Mouse (Mus musculus) layer of hippocampus, postnatal 25 days (tissue): Measurements from ENCODE around the gene Grm8. TPM values are rescaled to one million over a fixed set of nuclear protein-coding genes. Genes with fewer than 3 reads are reported as not detected.

Source experiments
- DNase-seq, 2 experiments: peaks; one replicate each; pipeline ENCODE4 v3.0.0; 2022; ENCODE audit warnings: mixed read lengths in 2 of 2, low spot score in 1 of 2; ENCODE audit errors: extremely low spot score in 1 of 2
- total RNA-seq, 2 experiments: library from RNA; stranded (reverse); gene quantifications; 2 replicates each; pipeline ENCODE4 v1.2.3; 2021

Gene Grm8
- total RNA-seq, 2 experiments from 2014 or later, result 6.2 to 8.5 TPM

DNA sequence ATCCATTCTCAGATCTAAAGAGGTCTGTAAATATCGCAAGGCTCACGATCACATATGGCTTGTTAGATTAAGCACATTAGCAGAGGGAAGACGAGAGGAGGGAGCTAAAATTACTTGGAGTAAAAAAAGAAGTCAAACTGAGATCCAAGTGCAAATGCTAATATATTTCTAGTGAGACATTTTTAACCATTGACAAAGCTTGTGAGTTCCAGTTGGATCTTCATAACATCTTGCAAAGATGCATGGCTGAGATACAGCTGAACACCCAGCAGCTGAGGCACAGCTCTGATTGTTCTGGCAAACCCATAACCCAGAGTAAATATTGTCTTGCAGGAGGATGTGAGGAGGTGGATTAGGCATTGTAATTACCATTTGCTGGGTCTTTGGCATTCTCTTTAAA, 445.6 kb downstream of the Grm8 start:
- no peak for DNase-seq

DNA sequence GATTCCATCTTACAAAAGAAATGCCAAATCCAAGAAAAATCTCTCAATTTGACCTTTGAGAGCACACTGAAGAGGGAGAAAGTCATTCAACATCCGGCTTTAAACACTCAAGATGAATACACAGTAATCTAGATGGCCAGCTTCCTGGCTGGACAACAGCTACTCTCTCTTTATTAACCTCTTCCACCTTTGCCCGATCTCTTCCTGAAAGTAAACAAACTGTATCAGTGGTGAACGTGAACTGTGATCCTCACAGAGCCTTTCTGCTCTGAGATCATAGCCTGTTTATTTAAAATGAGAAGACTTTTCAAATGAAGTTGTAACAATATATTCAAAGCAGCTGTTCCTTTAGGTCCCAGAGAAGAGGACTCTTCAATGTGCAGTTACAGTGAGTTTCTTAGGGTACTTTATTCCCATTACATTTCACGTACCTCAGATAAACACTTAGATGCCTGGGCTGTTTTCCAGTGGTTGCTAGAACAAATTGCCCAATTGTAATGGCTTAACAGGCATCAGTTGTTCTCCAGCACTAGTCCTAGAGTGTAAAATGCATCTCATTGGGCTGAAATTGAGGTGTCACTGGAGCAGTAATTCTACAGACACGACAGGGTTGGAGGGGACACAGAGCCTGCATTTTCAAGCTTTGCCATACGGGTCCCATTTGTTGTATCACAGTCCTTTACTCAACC, 473.1 kb downstream of the Grm8 start:
- no peak for DNase-seq

DNA sequence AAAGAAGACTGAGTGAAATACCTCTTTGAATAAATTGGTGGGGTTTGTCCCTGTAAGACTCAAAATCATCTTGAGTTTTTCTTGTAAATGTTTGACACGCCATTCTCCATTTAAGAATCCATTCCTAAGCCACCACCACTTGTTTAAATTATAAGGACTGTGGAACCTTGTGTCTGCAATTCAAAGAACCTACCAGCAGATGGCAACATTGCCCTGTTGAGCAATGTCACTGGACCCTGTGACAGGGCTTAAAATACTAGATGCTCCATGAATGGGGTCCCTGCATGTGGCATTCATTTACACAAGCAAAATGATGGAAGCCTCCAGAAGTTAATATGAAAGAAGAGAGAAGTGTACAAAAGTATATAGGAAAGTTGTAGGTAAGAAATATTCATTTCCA, 477.5 kb downstream of the Grm8 start:
- peak; percentile 26 to 52 for DNase-seq

DNA sequence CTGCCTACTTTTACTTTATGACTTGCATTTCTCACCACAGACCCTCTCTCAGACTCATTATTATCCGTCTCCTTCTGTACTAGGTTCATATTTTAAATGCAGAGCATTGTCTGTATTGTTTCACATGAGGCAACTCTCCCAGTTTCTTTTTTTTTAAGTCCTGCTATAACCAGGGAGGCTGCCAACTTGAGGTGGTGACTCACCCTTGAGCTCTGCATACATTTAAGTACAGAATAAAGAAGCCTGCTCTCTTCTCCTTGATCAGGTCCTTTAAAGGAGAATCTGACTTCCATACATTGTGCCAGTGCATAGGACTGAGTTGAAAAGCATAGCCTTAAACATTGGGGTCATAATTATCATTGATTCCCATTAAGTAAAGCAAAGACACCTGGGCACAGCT, 488.5 kb downstream of the Grm8 start:
- DNase-seq, result no peak

DNA sequence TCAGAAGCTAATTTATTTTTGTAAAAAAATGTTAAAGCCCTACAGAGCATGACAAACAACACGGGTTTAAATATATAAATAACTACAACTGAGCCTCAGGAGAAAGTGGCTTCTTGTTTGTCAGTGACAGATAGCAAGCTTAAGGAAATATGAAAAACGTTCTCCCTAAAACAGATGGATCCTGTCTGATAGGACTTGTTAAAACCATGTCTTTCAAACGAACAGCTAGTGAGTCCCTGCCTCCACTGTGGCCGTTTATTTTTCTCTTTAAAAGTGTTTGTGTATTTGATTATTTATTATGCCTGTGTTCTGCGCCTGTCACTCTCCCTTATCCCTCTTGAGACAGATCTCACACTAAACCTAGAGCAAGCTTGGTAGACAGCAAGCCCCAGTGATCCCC, 489.9 kb downstream of the Grm8 start:
- DNase-seq, result no peak

DNA sequence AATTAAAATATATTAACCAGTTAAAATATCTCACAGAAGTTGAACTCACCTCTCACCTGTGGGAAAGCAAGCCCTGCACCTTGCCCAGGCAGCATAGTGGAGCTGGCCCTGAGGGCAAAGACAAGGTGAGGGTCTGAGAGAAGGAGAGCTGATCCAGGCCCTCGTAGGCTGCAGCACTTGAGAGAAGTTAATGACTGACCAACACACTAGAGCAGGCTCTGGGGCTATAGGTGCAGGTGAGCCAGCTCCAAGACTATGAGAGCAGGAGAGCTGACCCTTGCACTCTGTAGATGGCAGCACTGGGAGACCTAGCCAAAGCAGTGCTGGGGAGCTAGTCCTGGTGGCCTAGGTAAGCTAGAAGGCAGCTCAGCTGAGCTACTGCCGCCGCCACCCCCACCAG, 499.1 kb downstream of the Grm8 start:
- DNase-seq, result no peak

DNA sequence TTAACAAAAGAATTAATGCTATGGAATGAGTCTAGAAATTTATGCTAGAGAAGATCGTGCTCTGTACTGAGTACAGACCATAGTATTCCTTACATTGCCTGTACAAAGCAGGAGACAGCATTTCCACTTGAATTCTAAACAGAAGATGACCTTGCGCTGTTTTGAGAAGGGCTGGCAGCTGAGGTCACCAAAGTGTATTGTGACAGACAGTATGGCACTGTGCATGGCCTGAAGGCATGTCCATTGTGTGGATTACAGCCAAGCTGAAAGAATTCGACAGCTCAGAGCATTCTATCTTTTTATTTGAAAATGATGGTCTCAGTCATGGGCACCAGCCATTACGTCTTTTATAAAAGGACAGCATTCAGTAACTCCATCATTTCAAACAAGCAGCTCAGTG, 517.5 kb downstream of the Grm8 start:
- DNase-seq, result no peak

DNA sequence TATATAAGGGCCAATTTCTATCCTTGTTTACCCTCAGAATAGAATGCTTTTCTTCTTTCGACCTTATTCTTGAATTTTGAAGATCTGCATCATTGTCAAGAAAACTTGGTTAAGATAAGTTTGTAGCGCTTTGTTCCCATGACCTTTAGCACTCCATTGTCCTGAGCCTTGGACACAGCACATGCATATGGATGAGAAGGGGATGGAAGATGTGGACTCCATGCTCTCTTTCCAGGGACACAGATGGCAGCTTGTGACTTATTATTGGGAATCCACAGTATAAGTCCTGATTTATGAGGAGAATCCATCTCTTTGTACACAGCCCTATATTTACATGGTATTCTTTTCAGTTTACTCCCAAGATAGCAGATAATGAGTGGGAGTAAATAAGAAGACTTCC, 554.5 kb downstream of the Grm8 start:
- no peak for DNase-seq

DNA sequence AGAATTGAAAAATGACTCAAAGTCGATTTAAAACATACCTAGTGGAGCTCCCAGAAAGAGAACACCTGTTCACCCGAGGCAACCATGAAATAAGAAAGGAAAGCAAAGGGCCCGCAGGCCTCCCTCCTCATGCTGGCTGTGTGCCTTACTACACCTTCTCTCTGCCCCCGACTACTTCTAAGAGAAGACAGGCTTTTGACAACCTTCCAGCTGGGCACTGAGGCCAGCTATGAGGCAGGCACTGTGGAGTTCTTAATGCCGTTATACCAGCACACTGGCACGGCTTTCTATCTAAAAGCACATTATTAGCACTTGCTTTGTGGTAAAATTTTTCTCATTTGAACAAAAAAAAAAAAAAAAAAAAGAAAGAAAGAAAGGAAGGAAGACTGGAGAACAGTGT, 589.5 kb downstream of the Grm8 start:
- no peak for DNase-seq

DNA sequence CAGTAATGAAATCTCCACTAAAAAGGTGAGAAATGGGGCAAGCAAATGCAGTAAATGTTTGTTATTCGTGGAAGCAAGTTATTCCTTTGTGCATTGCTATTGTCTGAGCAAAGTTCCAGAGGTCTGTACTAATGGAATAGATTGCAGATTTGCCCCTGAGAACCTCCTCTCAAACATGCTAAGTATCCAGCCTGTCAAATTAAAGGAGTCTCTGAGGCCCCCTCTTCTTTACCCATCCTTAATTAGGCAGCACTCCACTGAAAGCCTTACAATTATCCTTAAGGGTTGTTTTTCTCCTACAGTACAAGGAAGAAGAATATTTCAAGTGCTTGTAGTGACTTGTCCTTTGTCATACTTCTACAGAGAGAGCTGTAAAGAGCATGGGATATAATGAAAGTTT, 617.4 kb downstream of the Grm8 start:
- DNase-seq, result no peak

DNA sequence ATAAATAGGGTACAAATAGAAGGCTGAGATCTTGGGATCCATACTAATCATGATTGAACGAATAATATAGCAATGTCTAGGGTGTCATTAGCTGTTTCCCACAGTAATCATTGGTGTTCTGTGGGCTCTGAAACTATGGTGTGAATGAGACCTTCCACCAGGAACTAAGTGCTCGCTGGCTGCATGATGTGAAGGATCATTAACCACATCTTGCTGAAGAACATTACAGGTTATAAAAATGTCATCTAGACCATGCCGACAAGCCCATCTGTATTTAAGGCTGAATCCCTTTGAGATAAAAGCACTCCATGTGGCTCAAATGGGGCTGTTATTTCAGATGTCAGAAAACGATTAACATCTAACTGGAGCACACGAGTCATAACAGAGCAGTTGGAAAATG, 674.0 kb downstream of the Grm8 start:
- no peak for DNase-seq

DNA sequence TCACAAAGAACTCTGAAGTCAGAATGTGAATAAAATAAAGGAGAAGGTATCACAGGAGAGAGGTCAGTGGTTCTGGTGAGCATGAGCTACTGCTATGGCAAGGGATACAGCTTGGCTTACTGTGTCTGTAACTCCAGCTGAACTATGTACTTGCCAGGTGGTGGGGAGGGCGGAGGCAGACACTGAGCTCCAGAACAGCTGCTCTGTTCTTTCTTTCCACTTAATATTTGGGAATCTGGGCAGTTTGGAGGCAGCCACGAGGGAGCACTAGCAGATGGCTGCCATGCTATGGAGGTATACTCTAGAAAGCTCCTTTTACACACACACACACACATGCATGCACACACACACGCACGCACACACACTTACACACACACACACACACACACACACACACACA, 726.5 kb downstream of the Grm8 start:
- peak; percentile 13 to 24 for DNase-seq

DNA sequence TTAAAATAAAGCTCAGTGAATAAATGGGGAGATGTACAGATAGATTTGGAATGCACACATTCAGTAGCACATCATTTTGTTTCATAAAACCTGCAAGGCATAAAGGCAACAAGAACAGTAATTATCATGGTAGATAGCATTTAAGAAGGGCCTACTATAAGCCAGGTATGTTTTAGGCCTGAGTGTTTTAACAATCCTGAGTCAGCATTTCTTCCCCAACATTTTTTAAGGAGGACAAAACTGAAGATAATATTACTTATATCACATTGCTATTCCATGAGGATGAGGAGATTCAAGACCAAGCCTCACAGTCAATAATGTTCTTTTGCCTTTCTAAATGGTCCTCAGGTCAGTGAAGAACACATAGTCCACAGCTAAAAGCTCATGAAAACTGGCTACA, 762.6 kb downstream of the Grm8 start:
- no peak for DNase-seq

DNA sequence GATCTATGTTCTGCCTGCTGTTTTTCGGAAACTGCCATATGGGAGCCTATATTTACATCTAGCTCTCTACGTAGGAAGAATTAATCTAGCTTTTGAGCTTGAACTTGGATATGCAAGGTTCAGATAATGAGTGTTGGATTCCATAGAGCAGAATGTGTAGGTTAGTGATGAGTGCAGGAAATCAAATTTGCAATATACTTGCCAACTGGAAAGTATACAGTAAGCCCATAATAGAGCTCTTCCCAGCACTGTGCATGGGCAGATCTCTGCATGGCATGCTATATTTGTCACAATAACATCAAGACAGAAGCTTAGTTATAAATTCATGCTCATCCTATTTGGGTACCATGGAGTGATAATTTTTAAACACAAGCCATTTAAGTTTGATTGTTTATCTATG, 763.9 kb downstream of the Grm8 start:
- DNase-seq, result no peak

DNA sequence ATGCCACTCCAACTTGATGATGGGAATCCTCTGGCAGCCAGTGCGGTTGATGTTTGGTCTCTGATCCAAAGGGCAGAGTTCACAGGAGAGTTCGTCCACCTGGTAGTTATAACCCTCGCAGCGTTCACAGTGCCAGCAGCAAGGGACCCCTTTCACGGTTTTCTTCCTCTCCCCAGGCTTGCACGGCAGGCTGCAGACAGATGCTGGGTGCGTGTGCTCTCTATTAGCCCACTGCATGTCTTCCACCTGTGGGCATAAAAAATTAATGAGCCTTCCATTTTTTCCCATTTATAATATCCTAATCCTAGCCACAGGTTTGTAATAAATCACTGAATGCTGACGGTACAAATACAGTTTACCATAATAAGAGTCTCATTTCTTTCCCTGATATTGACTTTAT, 771.2 kb downstream of the Grm8 start:
- no peak for DNase-seq

DNA sequence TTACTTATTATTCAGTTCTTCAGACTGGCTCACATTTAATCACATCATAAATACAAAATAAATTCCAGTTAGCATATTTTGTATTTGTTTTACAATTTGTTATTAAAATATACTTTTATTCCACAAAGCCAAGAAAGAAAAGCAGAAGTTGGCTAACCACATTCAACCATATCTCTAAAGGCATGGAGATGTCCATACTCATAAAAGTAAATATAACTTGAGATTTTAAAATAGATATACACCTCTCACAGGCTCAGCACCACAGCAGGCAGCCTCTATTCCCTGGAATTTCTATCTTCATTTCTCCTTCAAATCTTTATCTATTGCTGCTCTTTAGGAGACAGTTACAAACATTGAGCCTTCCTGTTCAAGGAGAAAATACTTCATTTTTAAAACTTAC, 774.5 kb downstream of the Grm8 start:
- DNase-seq, result no peak

DNA sequence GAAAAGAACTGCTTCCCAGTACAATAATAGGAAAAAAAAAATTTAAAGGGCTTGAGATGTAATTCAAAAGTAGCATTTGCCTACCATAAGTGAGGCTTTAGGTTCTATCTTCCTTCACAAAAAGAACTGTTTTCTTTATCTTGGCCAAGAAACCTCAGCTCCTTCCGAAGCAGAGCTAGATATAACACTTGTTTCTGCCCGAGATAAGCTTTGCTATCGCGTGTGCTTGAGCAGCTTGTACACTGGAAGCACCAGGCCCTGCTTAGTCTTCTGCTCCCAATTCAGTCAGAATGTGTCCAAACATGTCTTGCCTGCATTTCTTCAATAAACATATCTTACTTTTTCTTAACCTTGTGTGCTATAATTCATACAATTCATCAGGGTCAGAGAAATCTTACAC, 783.8 kb downstream of the Grm8 start:
- DNase-seq, result no peak

DNA sequence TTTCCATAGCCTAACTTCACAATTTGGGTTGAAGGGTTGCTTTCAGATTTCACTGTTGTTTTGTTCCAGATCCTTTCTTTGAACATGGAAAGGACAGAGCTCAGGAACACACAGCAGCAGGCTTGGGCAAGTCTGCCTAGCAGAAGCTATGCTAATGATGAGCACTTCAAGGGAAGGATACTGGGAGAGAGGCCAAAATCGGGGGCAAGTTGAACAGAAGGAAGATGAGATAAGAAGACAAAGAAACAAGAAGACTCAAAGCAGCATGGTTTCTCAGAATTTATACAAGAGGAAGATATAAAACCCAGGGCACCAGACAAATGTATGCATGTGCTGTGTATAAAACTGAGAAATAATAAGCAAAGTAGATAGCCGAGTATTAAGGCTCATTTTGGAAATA, 786.7 kb downstream of the Grm8 start:
- no peak for DNase-seq

DNA sequence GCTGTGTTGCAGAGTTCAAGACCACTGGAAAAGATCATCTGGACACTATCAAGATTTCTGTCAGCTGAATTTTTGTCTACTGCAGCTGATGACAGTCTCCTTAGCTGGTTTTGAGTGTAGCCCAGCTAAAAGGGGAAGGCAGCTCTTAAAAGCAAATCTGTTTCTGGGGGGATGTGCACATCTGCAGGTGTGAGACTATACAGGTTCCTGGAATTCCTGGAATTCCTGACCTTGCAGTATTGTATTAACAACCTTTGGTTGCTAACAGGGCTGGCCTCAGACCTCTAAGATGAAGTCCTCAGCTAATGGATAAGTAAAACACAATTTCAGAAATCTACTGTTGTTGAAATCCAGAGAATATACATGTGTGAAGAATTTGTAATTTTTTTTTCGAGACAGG, 788.7 kb downstream of the Grm8 start:
- DNase-seq, result no peak

DNA sequence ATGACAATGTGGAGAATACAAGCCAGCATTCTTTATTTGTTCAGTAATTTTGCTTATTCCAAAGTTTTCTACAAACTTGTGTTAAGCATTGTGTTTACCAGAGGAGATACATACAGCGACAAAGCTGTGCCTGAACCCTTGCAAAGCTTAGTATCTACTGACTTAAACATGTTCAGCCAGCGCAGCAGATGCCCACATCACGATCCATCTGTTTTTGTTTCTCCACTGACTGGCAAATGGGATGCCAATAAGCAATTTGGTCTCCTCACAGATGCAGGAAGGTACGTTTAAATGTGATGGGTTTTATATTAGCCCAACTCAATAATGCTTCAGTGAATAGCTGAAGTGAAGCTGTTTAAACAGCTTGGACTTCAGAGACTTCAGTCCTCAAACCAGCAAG, 794.8 kb downstream of the Grm8 start:
- DNase-seq, result peak in 1 of 2 experiments; percentile 40

DNA sequence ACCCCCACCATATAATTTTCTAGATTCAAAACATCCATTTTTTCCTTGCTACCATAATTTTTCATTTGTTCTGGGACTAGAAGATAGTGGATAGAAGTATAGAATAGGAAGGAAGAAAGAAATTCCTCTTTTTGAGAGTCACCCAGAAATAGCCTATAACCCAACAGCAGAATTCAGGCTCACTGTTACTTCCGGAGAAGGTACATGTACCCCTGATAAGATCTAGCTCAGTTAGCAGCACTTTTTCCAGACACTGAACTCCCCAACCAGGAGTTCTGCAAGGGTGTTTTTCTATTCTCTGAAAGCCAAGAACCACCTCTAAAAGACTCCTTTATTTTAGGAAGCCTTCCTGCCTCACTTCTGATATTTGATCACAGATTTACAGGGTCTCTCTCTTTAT, 816.4 kb downstream of the Grm8 start:
- no peak for DNase-seq

DNA sequence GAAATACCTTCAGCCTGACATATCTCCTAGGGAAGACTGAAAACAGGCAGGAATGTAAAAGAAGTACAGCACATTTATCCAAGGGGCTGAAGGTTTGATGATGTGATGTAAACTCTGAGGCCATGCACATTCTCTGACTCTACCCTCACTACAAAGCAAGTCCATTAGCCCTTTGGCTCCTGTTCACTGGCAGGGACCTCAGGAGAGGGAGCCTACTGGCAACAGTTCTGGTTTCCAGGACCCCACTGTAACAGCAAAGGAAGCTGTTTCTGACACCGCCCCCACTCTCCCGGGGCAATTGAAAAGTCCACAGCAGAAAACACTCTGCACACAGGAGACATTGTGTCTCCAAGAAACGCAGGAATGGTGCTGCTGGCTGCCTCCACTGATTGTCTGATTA, 817.6 kb downstream of the Grm8 start:
- DNase-seq, result no peak

DNA sequence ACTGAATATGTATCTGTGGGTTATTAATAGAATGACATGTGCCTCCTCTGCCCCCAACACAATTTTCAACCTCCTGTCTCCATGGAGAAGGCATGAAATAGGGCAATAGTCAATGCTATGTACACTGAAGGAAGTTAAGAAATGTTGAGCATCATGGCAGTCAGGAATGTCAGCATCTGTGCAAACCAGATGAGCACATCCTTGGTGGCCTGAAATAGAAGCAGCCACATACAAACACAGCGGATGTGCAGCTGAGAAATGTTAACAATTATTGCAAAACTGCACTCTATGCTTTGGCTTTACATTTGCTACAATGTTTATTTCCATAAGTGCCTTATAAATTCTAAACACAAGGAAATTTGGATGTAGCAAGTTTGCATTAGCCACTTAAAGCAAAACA, 819.0 kb downstream of the Grm8 start:
- DNase-seq, result no peak
